Mouse (Mus musculus) thymus, adult 2 months (tissue): ENCODE results near the gene Palm2.

ENCODE experiments used
- CTCF ChIP-seq: fragments of 200-500 bp; IDR thresholded peaks from 2 replicates; pipeline ENCODE4 v1.5.1; 2012; ENCODE audit warnings: mild to moderate bottlenecking, control low read depth, low read length, moderate library complexity, borderline replicate concordance; ENCODE audit not compliant: control insufficient read depth, poor library complexity, insufficient read depth; ENCODE audit errors: extremely low read depth
- POLR2A ChIP-seq: fragments of 200-500 bp; IDR thresholded peaks from 2 replicates; pipeline ENCODE4 v1.6.1; 2012; ENCODE audit warnings: mild to moderate bottlenecking, low read length, control low read depth, moderate library complexity; ENCODE audit not compliant: control insufficient read depth, poor library complexity, insufficient read depth; ENCODE audit errors: extremely low read depth

- no peak for TF ChIP-seq CTCF
- TF ChIP-seq POLR2A = no peak
These were observed 253.5 kb downstream of the Palm2 start for GRCm38 (mm10) chr4:57687583-57687982.
